ENCODE assay signal across 1 mouse cellular context in the genomic region with DNA sequence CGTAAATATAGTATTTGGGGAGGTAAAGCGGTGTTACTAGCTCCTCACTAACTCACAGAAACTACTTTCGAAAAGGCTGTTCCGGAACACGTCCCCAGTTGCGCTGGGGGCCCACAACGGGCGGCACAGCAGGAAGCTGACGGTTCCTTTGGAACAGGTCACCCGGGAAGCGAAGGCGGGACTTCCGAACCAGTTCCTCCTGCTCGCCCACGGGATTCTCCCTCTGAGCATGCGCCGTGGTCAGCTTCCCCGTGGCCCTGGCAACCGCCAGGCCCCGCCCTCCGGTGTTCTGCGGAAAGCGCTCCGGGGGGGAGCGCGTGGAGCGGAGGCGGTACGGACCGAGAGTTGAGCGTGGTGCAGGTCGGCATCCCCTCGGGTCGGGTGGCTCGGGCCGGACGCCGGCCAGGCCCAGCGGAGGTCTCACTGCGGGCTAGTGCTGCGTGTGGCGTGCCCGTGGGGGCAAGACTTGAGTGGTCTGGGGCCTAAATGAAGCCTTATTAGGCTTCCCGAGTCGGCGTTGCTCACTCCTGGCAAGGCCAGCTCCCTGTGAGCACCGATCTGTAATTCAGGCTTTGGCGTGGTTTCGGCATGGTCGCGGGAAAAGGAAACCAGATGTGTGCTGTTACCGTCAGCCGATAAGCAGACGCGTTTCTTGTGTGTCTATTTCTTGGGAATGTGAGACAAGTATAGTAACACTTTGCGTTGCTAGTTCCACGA.
A peak's percentile ranks its signal among the peaks of the same experiment; 100 is the strongest.
TF ChIP-seq lines count a peak whose summit lies in the region.

A gene (minus strand): TSS at position 150 of the 717 bp plus-strand sequence.
A gene (plus strand): TSS at position 287 of the 717 bp plus-strand sequence.

TF ChIP-seq in CH12.LX, 34 proteins besides CTCF, POLR2A, EP300 and RAD21 (continued from another document):
- no peak for TF ChIP-seq RCOR1 (conservative IDR thresholded peaks at IDR 0.05; ENCODE audit: low read depth, low read length)
- TF ChIP-seq HCFC1 (IDR thresholded peaks at IDR 0.05; ENCODE audit: low read depth, low read length): peak; percentile 89
- peak; percentile 80 for TF ChIP-seq TBP (conservative IDR thresholded peaks at IDR 0.05; ENCODE audit: low read depth, low read length)
- no peak for TF ChIP-seq SMC3 (IDR thresholded peaks at IDR 0.05; ENCODE audit: low read depth, low read length)
- TF ChIP-seq KAT2A (IDR thresholded peaks at IDR 0.05; ENCODE audit: insufficient replicate concordance, low read length): peak; percentile 70; the same call in 1 of the 2 replicates
- no peak for TF ChIP-seq PAX5 (IDR thresholded peaks at IDR 0.05; ENCODE audit: low read length)
- peak; percentile 98 for TF ChIP-seq NRF1 (IDR thresholded peaks at IDR 0.05; ENCODE audit: low read depth, low read length)
- TF ChIP-seq POLR2AphosphoS2 (IDR thresholded peaks at IDR 0.05; ENCODE audit: low read depth, low read length): peak; percentile 68; the same call in 1 of the 2 replicates
- peak; percentile 98 for TF ChIP-seq SIN3A (IDR thresholded peaks at IDR 0.05; ENCODE audit: low read length)
- TF ChIP-seq E2F4 (IDR thresholded peaks at IDR 0.05; ENCODE audit: insufficient replicate concordance, low read depth, low read length): no peak
- TF ChIP-seq MAX (IDR thresholded peaks at IDR 0.05; ENCODE audit: low read length): peak; percentile 82; the same call in 1 of the 2 replicates
- TF ChIP-seq TCF12 (IDR thresholded peaks at IDR 0.05; ENCODE audit: low read depth, low read length): peak; percentile 93
- no peak for TF ChIP-seq USF2 (conservative IDR thresholded peaks at IDR 0.05; ENCODE audit: low read depth, low read length)
- TF ChIP-seq MEF2A (IDR thresholded peaks at IDR 0.05; ENCODE audit: borderline replicate concordance, low read depth, low read length): peak; percentile 61; the same call in 1 of the 2 replicates
- peak; percentile 61 for TF ChIP-seq ZMIZ1 (IDR thresholded peaks at IDR 0.05; ENCODE audit: low read depth, low read length)
- TF ChIP-seq USF1 (IDR thresholded peaks at IDR 0.05; ENCODE audit: low read depth, low read length): peak; percentile 16; the same call in 1 of the 2 replicates
